Mouse (Mus musculus): ENCODE measurements around the gene Cped1. TPM values are rescaled to one million over a fixed set of nuclear protein-coding genes. Genes with fewer than 3 reads are reported as not detected.

The Cped1 gene
- polyA plus RNA-seq, 1 experiment: 1.8 TPM

- H3K27me3 ChIP-seq (ENCODE audit: control insufficient read depth, insufficient read depth, low read length): no peaks in the 10 kb centered on the region
- H3K27ac ChIP-seq (ENCODE audit: control insufficient read depth, insufficient read depth, low read depth, low read length): no peak overlapping the region
- H3K4me3 ChIP-seq (ENCODE audit: control insufficient read depth, low read depth, low read length): no peak overlapping the region
- TF ChIP-seq CTCF (IDR thresholded peaks at IDR 0.05; ENCODE audit: control insufficient read depth, insufficient read depth, insufficient replicate concordance, low read depth, low read length) (no peak), POLR2A (IDR thresholded peaks at IDR 0.05; ENCODE audit: control insufficient read depth, low read depth, low read length) (no peak)
- no peaks in the 10 kb centered on the region for H3K36me3 ChIP-seq (ENCODE audit: control insufficient read depth, insufficient read depth, low read length)
- no peaks in the 10 kb centered on the region for H3K4me1 ChIP-seq (ENCODE audit: control insufficient read depth, insufficient read depth, low read length)
Observed at GRCm38 (mm10) chr6:22053014-22053413, 67.3 kb downstream of the Cped1 start.

GRCm38 (mm10) chr6:22064341-22064740 is 78.6 kb downstream of the Cped1 start:
- H3K36me3 ChIP-seq (ENCODE audit: control insufficient read depth, insufficient read depth, low read length): no peaks in the 10 kb centered on the region
- no peak for TF ChIP-seq CTCF (IDR thresholded peaks at IDR 0.05; ENCODE audit: control insufficient read depth, insufficient read depth, insufficient replicate concordance, low read depth, low read length)
- no peak for TF ChIP-seq POLR2A (IDR thresholded peaks at IDR 0.05; ENCODE audit: control insufficient read depth, low read depth, low read length)

GRCm38 (mm10) chr6:22070603-22071322 is 85.0 kb downstream of the Cped1 start:
- no peaks in the 10 kb centered on the region for H3K27me3 ChIP-seq (ENCODE audit: control insufficient read depth, insufficient read depth, low read length)
- no peaks in the 10 kb centered on the region for H3K36me3 ChIP-seq (ENCODE audit: control insufficient read depth, insufficient read depth, low read length)
- no peaks in the 10 kb centered on the region for H3K4me1 ChIP-seq (ENCODE audit: control insufficient read depth, insufficient read depth, low read length)
- TF ChIP-seq POLR2A (IDR thresholded peaks at IDR 0.05; ENCODE audit: control insufficient read depth, low read depth, low read length) (no peak), CTCF (IDR thresholded peaks at IDR 0.05; ENCODE audit: control insufficient read depth, insufficient read depth, insufficient replicate concordance, low read depth, low read length) (no peak)
- H3K27ac ChIP-seq (ENCODE audit: control insufficient read depth, insufficient read depth, low read depth, low read length): no peak overlapping the region
- no peak overlapping the region for H3K4me3 ChIP-seq (ENCODE audit: control insufficient read depth, low read depth, low read length)

More at GRCm38 (mm10) chr6:22064341-22064740, 78.6 kb downstream of the Cped1 start:
- Histone ChIP-seq H3K4me3 (ENCODE audit: control insufficient read depth, low read depth, low read length) (no peak overlapping the region), H3K27ac (ENCODE audit: control insufficient read depth, insufficient read depth, low read depth, low read length) (no peak overlapping the region), H3K4me1 (ENCODE audit: control insufficient read depth, insufficient read depth, low read length) (no peaks in the 10 kb centered on the region), H3K27me3 (ENCODE audit: control insufficient read depth, insufficient read depth, low read length) (no peaks in the 10 kb centered on the region)

GRCm38 (mm10) chr6:22071323-22071840 is 85.7 kb downstream of the Cped1 start:
- Histone ChIP-seq H3K27me3 (ENCODE audit: control insufficient read depth, insufficient read depth, low read length) (no peaks in the 10 kb centered on the region), H3K36me3 (ENCODE audit: control insufficient read depth, insufficient read depth, low read length) (no peaks in the 10 kb centered on the region), H3K4me1 (ENCODE audit: control insufficient read depth, insufficient read depth, low read length) (no peaks in the 10 kb centered on the region), H3K4me3 (ENCODE audit: control insufficient read depth, low read depth, low read length) (no peak overlapping the region), H3K27ac (ENCODE audit: control insufficient read depth, insufficient read depth, low read depth, low read length) (no peak overlapping the region)
- no peak for TF ChIP-seq CTCF (IDR thresholded peaks at IDR 0.05; ENCODE audit: control insufficient read depth, insufficient read depth, insufficient replicate concordance, low read depth, low read length)
- no peak for TF ChIP-seq POLR2A (IDR thresholded peaks at IDR 0.05; ENCODE audit: control insufficient read depth, low read depth, low read length)

GRCm38 (mm10) chr6:22072737-22073136 is 87.0 kb downstream of the Cped1 start:
- TF ChIP-seq POLR2A (IDR thresholded peaks at IDR 0.05; ENCODE audit: control insufficient read depth, low read depth, low read length) (no peak), CTCF (IDR thresholded peaks at IDR 0.05; ENCODE audit: control insufficient read depth, insufficient read depth, insufficient replicate concordance, low read depth, low read length) (no peak)
- H3K4me3 ChIP-seq (ENCODE audit: control insufficient read depth, low read depth, low read length): no peak overlapping the region
- no peaks in the 10 kb centered on the region for H3K27me3 ChIP-seq (ENCODE audit: control insufficient read depth, insufficient read depth, low read length)
- H3K36me3 ChIP-seq (ENCODE audit: control insufficient read depth, insufficient read depth, low read length): no peaks in the 10 kb centered on the region
- H3K27ac ChIP-seq (ENCODE audit: control insufficient read depth, insufficient read depth, low read depth, low read length): no peak overlapping the region
- H3K4me1 ChIP-seq (ENCODE audit: control insufficient read depth, insufficient read depth, low read length): no peaks in the 10 kb centered on the region

GRCm38 (mm10) chr6:22074232-22075083 is 88.7 kb downstream of the Cped1 start:
- no peaks in the 10 kb centered on the region for H3K27me3 ChIP-seq (ENCODE audit: control insufficient read depth, insufficient read depth, low read length)
- no peaks in the 10 kb centered on the region for H3K4me1 ChIP-seq (ENCODE audit: control insufficient read depth, insufficient read depth, low read length)
- no peak overlapping the region for H3K4me3 ChIP-seq (ENCODE audit: control insufficient read depth, low read depth, low read length)
- TF ChIP-seq POLR2A (IDR thresholded peaks at IDR 0.05; ENCODE audit: control insufficient read depth, low read depth, low read length) (no peak), CTCF (IDR thresholded peaks at IDR 0.05; ENCODE audit: control insufficient read depth, insufficient read depth, insufficient replicate concordance, low read depth, low read length) (no peak)
- H3K36me3 ChIP-seq (ENCODE audit: control insufficient read depth, insufficient read depth, low read length): no peaks in the 10 kb centered on the region
- H3K27ac ChIP-seq (ENCODE audit: control insufficient read depth, insufficient read depth, low read depth, low read length): no peak overlapping the region

GRCm38 (mm10) chr6:22078686-22079264 is 93.1 kb downstream of the Cped1 start:
- no peak overlapping the region for H3K27ac ChIP-seq (ENCODE audit: control insufficient read depth, insufficient read depth, low read depth, low read length)
- H3K4me3 ChIP-seq (ENCODE audit: control insufficient read depth, low read depth, low read length): no peak overlapping the region
- H3K4me1 ChIP-seq (ENCODE audit: control insufficient read depth, insufficient read depth, low read length): no peaks in the 10 kb centered on the region
- H3K27me3 ChIP-seq (ENCODE audit: control insufficient read depth, insufficient read depth, low read length): no peaks in the 10 kb centered on the region
- H3K36me3 ChIP-seq (ENCODE audit: control insufficient read depth, insufficient read depth, low read length): no peaks in the 10 kb centered on the region
- TF ChIP-seq CTCF (IDR thresholded peaks at IDR 0.05; ENCODE audit: control insufficient read depth, insufficient read depth, insufficient replicate concordance, low read depth, low read length) (no peak), POLR2A (IDR thresholded peaks at IDR 0.05; ENCODE audit: control insufficient read depth, low read depth, low read length) (no peak)
